Comparison of ENCODE assay signal across 8 mouse cellular contexts in the genomic region with DNA sequence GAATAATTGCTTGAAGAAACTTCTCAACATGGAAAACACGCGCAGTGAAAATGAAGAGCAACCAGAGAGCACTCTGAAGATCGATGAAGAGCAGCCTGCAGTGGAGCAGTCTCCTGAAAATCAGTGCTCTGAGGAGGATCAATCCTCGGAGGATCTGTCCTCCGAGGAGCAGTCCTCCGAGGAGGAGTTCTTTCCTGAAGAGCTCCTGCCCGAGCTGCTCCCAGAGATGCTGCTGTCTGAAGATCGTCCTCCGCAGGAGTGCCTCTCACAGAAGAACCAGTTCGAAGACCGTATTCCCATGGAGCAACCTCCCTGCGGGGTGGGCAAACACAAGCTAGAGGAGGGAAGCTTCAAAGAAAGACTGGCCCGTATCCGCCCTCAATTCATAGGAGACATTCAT. TPM values are rescaled to one million over a fixed set of nuclear protein-coding genes. Genes with fewer than 3 reads are reported as not detected.
DNase-seq lines count a peak whose midpoint lies in the region; ATAC-seq and TF ChIP-seq lines count a peak whose summit lies in the region.

No protein-coding gene starts in this region.

- H3K4me2 ChIP-seq in lung, embryonic 14.5 days: peak overlapping the region; percentile 62
- H3K4me2 ChIP-seq in myocyte (ENCODE audit: low read depth): no peak overlapping the region

- H3K27me3 ChIP-seq in lung, embryonic 14.5 days (ENCODE audit: insufficient read depth, low read length): no peaks in the 10 kb centered on the region
- no peaks in the 10 kb centered on the region for H3K27me3 ChIP-seq in myocyte (ENCODE audit: control insufficient read depth, insufficient read depth, insufficient read length)

- WGBS in lung, embryonic 14.5 days: 23% methylated on average over 14 of the region's 14 CpGs

- H3K79me2 ChIP-seq in myocyte (ENCODE audit: control insufficient read depth, insufficient read depth): no peaks in the 10 kb centered on the region

- H3K4me3 ChIP-seq in lung, embryonic 14.5 days (ENCODE audit: low read depth, low read length): peak overlapping the region; percentile 47
- H3K4me3 ChIP-seq in myocyte: peak overlapping the region; percentile 26

- ATAC-seq in lung, embryonic 14.5 days (ENCODE audit: insufficient read depth): peak; percentile 22; the same call in 1 of the 2 replicates

- no peaks in the 10 kb centered on the region for H3K4me1 ChIP-seq in lung, embryonic 14.5 days (ENCODE audit: insufficient read depth)

- TF ChIP-seq CTCF in lung, embryonic 14.5 days (IDR thresholded peaks at IDR 0.05; ENCODE audit: low read depth): no peak

- H3K27ac ChIP-seq in lung, embryonic 14.5 days (ENCODE audit: low read depth): peak overlapping the region; percentile 65; the same call in 1 of the 2 replicates

- TF ChIP-seq POLR2A in myocyte (IDR thresholded peaks at IDR 0.05; ENCODE audit: insufficient read length, low read depth): no peak

- DNase-seq in adrenal gland, adult 2 months: peak; percentile 12
- no peak for DNase-seq in adrenal gland, adult 8-10 months
- DNase-seq in lung, embryonic 14.5 days: peak; percentile 10
- DNase-seq in lung, postnatal 4 days: no peak
- DNase-seq in kidney, postnatal 14 days: peak; percentile 1
- DNase-seq in ovary, postnatal 10 days (ENCODE audit: low spot score): no peak
- DNase-seq in left cerebral cortex, adult 18-20 months (ENCODE audit: low spot score in 2 of 2): no peak

- H3ac ChIP-seq in myocyte (ENCODE audit: control insufficient read depth, insufficient read length): no peak overlapping the region

- no peaks in the 10 kb centered on the region for H3K9me3 ChIP-seq in lung, embryonic 14.5 days (ENCODE audit: low read depth, low read length)

- H3K9ac ChIP-seq in lung, embryonic 14.5 days: peak overlapping the region; percentile 65

- H3K36me3 ChIP-seq in lung, embryonic 14.5 days (ENCODE audit: insufficient read depth): no peaks in the 10 kb centered on the region
- H3K36me3 ChIP-seq in myocyte (ENCODE audit: control insufficient read depth, insufficient read depth): no peaks in the 10 kb centered on the region

TF ChIP-seq in myocyte, 11 proteins besides CTCF, POLR2A, EP300 and RAD21:
- TF ChIP-seq REST (IDR thresholded peaks at IDR 0.05; ENCODE audit: insufficient read depth, insufficient read length) (no peak), MAX (IDR thresholded peaks at IDR 0.05; ENCODE audit: low read depth) (no peak), SRF (IDR thresholded peaks at IDR 0.05; ENCODE audit: control insufficient read depth, insufficient read length, low read depth) (no peak), POLR2AphosphoS2 (IDR thresholded peaks at IDR 0.05; ENCODE audit: insufficient read length, low read depth) (no peak), E2F4 (IDR thresholded peaks at IDR 0.05; ENCODE audit: insufficient read depth) (no peak), MYOD1 (IDR thresholded peaks at IDR 0.05; ENCODE audit: control insufficient read depth in 1 of 3, insufficient read length in 2 of 3, low read depth in 2 of 3) (no peak), MYOG (IDR thresholded peaks at IDR 0.05; ENCODE audit: control insufficient read depth in 1 of 3, insufficient read depth in 1 of 3, insufficient read length in 2 of 3, low read depth in 2 of 3) (no peak), TCF3 (IDR thresholded peaks at IDR 0.05; ENCODE audit: insufficient read length, low read depth) (no peak), TCF12 (IDR thresholded peaks at IDR 0.05; ENCODE audit: insufficient read depth, poor library complexity, severe bottlenecking) (no peak), USF1 (IDR thresholded peaks at IDR 0.05; ENCODE audit: low read depth) (no peak), CEBPB (IDR thresholded peaks at IDR 0.05; ENCODE audit: insufficient read depth, poor library complexity, severe bottlenecking) (no peak)

RNA-seq across cellular contexts. Expression of a gene that starts 1.0 kb away (rescaled TPM):
- 10 to 100 TPM; 10.3 to 11.8 TPM for total RNA-seq in adrenal gland, adult 2 months (2021)
- polyA plus RNA-seq in adrenal gland, adult 2 months (2012; rRNA removed): 0.81 and 1.1 TPM in 2 replicates
- 10 to 100 TPM in 2 of 4 experiments, 1 to 10 TPM in 2; 9.2 to 13.4 (median 11.3) TPM for total RNA-seq in adrenal gland, adult 8-10 months (2022)
- 10.3 and 10.4 TPM in 2 replicates for polyA plus RNA-seq in lung, embryonic 14.5 days (2014; fragmentation: Nextera tagmentation; extraction: Ambion mirVana)
- 1.1 TPM for polyA plus RNA-seq in myocyte (2012; fragmentation: generic; extraction: Trizol)
- total RNA-seq in left cerebral cortex, adult 18-20 months (2021): 10 to 100 TPM; 15.1 to 16.0 TPM

RNA-seq across cellular contexts. Expression of a gene that starts 34.7 kb away (rescaled TPM):
- total RNA-seq in adrenal gland, adult 2 months (2021): 100 to 1,000 TPM; 323 to 342 TPM
- polyA plus RNA-seq in adrenal gland, adult 2 months (2012; rRNA removed): 10.3 and 10.5 TPM in 2 replicates
- 100 to 1,000 TPM; 290 to 312 (median 296) TPM for total RNA-seq in adrenal gland, adult 8-10 months (2022)
- 572 and 614 TPM in 2 replicates for polyA plus RNA-seq in lung, embryonic 14.5 days (2014; fragmentation: Nextera tagmentation; extraction: Ambion mirVana)
- polyA plus RNA-seq in myocyte (2012; fragmentation: generic; extraction: Trizol): 202 TPM
- total RNA-seq in left cerebral cortex, adult 18-20 months (2021): 100 to 1,000 TPM; 320 to 331 TPM

Comparison
In these comparisons a context has a peak if more than half of its experiments do, and no peak if none do; other contexts are left out.
1. DNase-seq: peak in adrenal gland, adult 2 months (single experiment), lung, embryonic 14.5 days (single experiment) and kidney, postnatal 14 days (single experiment); none in adrenal gland, adult 8-10 months (single experiment), lung, postnatal 4 days (0 of 2), ovary, postnatal 10 days (single experiment) and left cerebral cortex, adult 18-20 months (0 of 2).